Mouse (Mus musculus): ENCODE data around the gene Gm21637.
"Not testable (repeated sequence)": the region's sequence is repeated elsewhere in the genome, so short reads cannot be mapped to it uniquely, and the experiment has no call there.

The Gm21637 gene

DNA sequence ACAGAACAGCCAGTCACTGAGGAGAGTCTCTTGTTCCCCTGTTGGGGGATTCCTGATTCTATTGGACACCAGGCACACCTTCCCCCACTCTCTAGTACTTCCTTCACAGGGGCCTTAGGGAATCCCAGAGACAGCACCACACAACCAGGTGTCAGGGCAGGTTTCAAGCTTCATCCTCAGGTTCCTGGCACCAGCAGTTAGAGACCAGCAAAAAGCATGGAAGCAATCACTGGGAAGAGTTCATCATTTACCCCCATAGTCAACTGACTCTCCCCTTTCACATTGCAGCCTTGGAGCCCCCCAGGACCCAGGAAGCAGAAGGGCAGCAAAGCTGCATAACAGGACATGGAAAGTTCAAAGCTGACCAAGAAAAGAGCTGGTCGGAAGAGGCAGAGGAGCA lies at the start of gene Gm21637:
TSS of gene Gm21637 (plus strand) at position 301 of the 400 bp plus-strand sequence.
- DNase-seq (ENCODE audit: low read depth, low spot score) = not testable (repeated sequence)

Measured in brain, adult 2 months (tissue).